Mouse (Mus musculus) ZHBTc4 (cell line): ENCODE data around the gene a.

Experiments used
- DNase-seq: peaks from one replicate; pipeline ENCODE4 v3.0.0-alpha.2; 2011; ENCODE audit warnings: low read depth, low spot score

a gene

GRCm38 (mm10) chr2:154782856-154783650 lies 8.1 kb upstream of the a start:
- DNase-seq, result no peak

- no peak for DNase-seq
Measured at GRCm38 (mm10) chr2:154785284-154785683, 5.9 kb upstream of the a start.

DNA sequence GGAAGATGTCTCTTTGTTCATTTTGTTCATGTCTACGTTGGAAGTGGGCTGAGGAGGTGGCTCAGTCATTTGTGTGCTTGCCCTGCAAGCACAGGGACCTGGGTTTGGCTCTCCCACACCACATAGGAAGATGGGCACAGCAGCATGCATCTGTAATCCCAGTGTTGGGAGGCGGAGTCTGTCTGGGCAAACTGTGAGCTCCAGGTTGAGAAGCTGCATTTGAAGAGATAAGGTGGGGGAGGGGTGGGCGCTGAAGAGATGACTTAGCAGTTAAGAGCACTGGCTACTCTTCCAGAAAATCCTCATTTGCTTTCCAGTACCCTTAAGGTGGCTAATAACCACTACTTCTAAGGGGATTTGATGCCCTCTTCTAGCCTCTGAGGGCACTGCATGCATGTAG lies 5.0 kb upstream of the a start:
- peak; percentile 83 for DNase-seq

DNA sequence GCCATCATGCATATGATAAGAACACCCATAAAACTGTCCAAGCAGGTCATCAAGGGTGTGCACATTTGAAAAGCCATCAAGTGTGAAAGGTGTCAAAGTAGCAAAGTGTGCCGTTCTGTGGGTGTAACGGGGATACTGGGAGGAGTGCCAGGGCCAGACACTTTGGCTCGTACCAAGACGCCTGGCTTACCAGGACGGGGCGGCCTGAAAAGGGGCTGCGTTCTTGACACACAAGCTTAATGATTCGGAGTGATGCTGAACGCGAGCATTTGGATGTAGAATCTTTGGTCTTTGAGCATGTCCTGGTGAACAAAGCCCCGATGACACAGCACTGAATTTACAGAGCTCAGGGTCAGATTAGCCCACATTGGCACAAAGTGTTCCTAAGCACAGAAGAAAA lies 4.4 kb upstream of the a start:
- peak; percentile 48 for DNase-seq

DNA sequence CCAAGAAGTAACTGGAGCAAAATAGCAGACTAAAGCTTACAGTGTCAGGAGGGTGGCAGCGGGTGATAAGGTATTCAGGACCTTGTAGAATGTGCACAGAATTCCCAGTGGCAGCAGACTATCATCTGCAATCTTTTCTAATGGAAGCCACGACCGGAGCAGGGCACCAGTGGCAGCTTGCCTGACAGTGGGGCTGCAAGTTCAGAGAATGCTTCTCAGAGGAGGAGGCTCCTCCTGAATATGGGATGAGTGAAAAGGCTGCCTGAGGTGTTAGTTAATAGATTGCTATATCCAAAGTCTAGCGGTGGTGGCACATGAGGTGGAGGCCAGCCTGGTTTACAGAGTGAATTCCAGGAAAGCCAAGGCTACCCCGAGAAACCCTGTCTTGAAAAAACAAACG lies 1.8 kb upstream of the a start:
- no peak for DNase-seq

DNA sequence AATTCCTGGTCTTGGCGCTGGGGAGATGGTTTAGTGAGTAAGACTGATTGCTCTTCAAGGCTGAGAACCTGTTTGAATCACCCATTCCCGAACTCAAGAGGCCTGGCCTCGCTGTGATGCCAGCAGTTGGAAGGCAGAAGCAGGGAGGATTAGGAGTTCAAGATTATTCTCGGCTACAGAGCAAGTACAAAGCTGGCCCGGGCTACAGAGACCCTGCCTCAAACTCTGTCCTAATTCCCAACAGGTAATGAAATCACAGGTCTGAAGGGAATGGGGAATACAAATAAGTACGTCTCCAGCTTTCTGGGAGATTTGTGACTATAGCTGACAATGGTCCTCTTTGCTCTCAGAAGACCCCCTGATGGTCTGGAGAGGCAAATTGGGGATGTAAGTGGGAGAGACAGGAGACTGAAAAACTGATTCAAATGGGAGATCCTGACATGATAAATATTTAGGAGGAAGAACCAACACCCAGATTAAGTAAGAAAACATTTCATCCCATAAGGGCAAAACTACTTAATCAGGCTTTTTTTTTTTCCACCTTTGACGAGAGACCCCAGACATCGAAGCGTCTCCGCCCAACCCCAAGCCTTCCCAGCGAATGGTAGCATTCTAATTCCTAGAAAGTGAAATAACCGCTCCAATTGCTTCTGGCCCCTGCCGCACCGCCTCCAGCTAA lies 1.1 kb upstream of the a start:
- peak; percentile 11 for DNase-seq

DNA sequence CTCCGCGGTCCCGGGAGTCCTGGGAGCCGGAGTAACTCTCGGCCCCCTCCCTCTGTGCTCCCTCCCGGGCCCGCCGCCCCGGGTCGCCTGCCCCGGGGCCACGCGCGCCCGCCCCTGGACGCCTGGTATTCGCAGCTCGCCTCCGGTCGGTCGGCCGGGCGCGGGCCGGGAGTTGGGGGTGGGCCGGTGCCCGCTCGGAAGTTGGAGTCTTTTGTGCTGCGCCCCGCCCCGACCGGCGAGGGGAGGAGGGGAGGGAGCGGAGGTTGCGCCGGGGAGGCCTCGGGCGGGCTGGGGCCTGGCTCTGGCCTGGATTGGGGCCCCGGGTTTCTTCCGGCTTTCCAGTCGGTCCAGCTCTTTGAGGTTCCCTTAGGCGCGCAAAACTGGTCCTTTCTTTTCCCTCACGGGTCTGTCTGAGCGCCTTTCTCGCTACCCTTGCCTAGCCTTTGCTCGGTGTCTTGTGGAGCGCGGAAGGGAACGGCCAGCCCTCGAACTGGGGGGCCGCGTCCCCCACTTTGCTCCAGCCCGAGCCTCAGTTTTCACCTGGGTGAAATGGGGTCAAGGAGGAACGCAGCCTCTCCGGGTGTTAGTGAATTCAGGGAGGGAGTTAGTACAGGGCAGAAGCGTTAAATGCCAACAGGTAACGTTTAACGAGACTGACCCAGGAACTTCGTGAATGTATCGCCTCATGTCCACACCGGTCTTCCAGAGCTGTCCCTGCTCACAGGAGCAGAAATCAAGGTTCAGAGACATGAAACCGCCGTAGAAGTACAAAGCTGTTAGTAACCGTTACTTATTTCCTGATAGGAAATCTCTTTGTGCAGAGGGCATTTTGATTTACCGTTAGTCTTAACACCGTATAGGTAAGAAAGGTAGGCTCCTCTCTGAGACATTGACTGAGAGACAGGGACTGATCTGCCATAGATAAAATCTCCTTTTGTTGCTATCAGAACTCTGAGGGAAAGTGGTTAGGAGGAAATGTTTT lies 750 bp downstream of the a start:
- DNase-seq, result peak; percentile 75

DNA sequence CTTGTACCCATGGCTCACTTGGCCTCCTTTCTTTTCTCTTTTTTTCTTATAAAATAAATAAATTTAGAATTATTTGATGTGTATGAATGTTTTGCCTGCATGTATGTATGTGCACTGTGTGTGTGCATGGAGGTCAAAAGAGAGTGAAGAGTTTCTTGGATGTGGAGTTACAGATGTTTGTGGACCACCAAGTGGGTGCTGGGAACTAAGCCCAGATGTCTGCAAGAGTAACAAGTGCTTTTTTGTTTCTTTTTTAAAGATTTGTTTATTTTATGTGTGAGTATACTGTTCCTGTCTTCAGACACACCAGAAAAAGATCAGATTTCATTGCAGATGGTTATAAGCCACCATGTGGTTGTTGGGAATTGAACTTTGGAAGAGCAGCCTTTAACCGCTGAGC lies 12.2 kb downstream of the a start:
- no peak for DNase-seq

DNA sequence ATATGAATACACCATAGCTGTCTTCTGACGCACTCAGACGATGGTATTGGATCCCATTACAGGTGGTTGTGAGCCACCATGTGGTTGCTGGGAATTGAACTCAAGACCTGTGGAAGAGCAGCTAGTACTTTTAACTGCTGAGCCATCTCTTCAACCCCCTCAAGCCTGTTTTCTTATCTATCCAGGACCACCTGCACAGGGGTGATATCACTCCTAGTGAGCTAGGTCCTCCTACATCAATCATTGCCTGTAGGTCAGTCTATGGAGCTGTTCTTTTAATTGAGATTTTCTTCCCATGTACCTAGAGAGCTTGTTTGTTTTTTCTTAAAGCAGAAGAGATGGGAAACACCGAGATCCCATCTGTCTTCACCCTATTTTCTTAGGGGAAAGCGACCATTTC lies 12.6 kb downstream of the a start:
- DNase-seq, result no peak

DNA sequence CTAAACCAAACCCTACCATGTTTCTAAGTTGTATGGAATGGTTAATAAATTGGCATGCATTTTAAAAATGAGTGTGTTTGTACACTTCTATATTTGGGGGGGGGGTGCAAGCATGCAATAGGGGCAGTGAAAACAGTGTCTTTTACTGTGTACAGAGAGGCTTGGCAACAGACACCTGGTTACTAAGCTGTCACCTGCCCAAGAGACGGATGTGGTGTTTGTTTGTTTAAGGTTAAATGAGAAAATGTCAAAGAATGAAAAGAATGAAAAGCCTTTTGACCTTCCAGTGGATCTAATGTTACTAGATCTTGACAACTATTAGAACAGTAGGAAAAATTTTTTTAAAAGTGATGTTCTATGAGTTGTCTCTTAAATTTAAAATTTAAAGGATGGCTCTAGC lies 16.5 kb downstream of the a start:
- DNase-seq, result no peak

DNA sequence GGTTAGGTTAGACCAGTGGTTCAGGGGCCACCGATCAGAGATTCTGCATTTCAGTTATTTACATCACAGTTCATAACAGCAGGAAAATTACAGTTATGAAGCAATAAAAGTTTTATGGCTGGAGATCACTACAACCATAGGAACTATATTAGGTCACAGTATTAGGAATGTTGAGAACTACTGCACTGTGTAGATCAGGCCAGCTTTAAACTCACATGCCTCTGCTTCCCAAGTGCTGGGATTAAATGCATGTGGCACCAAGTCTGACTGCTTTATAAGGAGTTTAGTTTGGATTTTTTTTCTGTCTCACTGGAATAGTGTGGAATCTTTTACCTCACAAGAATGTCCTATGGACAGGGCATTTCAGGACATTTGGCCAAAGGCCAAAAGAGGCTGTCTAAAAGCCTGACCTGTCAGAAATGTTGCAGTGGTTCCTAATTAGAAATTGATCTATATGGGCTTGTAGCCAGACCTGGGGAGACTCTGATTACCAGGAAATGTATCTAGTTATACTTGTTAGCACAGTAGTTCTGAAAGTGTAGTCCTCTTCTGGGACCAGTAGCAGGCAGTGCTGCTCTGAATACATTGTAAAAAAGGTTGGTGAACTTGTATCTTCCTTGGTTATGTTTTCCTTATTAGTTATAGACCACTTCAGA lies 18.0 kb downstream of the a start:
- no peak for DNase-seq

GRCm38 (mm10) chr2:154810821-154811220 lies 19.6 kb downstream of the a start:
- no peak for DNase-seq

GRCm38 (mm10) chr2:154813426-154813825 lies 22.2 kb downstream of the a start:
- DNase-seq, result no peak

DNA sequence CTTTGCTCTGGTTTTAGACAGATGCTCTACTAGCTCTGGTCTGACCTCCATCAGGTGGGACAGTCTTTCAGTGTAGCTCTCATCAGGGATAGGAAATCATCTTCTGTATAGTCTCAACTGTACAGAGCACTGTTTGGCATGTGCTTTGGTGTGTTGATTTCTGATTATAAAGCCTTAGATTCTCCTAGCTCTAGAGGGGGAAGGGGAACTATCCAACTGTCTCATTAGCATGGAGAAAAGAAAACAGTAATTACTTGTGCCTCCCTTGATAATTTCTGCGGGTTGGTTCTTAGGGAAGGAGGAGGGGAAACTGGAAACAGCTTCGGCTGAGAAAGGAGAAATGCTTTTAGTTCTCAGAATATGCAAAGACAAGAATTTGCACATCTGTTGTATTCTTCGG lies 25.9 kb downstream of the a start:
- no peak for DNase-seq

- peak; percentile 54 for DNase-seq
Measured at GRCm38 (mm10) chr2:154817788-154818187, 26.6 kb downstream of the a start.

- DNase-seq, result no peak
Measured at GRCm38 (mm10) chr2:154818599-154818998, 27.4 kb downstream of the a start.

GRCm38 (mm10) chr2:154820346-154820745 lies 29.1 kb downstream of the a start:
- DNase-seq, result no peak

GRCm38 (mm10) chr2:154826054-154826538 lies 34.9 kb downstream of the a start:
- DNase-seq, result no peak

DNA sequence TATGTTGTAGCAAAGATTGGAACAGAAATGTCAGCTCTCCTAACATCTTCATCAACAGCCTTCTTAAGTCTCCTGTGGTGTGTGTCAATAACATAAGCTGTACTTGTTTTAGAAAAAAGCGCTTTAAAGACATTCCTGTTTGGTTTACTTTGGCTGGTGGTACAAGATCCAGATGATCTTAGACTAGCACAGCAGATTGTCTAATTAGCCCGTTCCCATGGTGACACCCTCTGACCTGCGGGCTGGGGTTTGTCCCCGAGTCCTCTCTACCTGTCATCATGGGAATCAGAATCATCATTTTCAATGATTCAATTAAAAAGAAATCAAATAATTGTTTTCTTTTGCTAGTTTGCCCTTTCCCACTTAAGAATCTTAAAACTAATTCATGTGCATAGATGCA lies 36.3 kb downstream of the a start:
- DNase-seq, result no peak

DNA sequence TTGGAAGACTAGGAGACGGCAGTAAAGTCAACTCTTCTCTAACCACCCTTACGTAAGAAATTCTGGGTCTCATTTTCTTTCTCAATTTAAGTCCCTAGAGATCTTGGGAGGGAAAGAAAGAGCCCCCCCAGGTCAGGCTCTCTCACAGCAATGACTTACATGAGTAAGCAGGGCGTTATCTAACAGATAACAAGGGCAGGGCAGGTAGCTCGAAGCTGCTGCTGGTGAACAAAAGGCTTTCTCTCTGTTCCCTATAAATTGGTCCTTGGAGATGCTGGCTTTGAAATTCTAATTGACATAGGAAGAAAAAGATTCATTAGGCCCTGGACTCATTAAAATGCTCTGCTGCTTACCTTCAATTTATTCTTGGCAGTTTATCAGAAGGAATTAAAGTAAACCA lies 41.3 kb downstream of the a start:
- no peak for DNase-seq

GRCm38 (mm10) chr2:154834149-154834865 lies 43.1 kb downstream of the a start:
- DNase-seq, result no peak
